Mouse (Mus musculus) embryonic fibroblast, embryonic 13.5 days (primary cell): Measurements from ENCODE around the gene Samd4b.

Experiments used
- CTCF ChIP-seq: IDR thresholded peaks from 2 replicates; pipeline ENCODE4 v1.5.1; 2011; ENCODE audit warnings: mild to moderate bottlenecking, control low read depth, low read length, moderate library complexity, borderline replicate concordance; ENCODE audit not compliant: insufficient read depth
- POLR2A ChIP-seq: IDR thresholded peaks from 2 replicates; pipeline ENCODE4 v1.6.1; 2011; ENCODE audit warnings: low read depth, mild to moderate bottlenecking, control low read depth, low read length, moderate library complexity

- TF ChIP-seq CTCF (no peak), POLR2A (no peak)
Observed at GRCm38 (mm10) chr7:28557069-28557468, 40.9 kb downstream of the Samd4b start.
